Mouse (Mus musculus): ENCODE data around the gene Brpf1. TPM values are rescaled to one million over a fixed set of nuclear protein-coding genes. Genes with fewer than 3 reads are reported as not detected.

Brpf1 gene
- polyA plus RNA-seq, 1 experiment, result 21.7 TPM

DNA sequence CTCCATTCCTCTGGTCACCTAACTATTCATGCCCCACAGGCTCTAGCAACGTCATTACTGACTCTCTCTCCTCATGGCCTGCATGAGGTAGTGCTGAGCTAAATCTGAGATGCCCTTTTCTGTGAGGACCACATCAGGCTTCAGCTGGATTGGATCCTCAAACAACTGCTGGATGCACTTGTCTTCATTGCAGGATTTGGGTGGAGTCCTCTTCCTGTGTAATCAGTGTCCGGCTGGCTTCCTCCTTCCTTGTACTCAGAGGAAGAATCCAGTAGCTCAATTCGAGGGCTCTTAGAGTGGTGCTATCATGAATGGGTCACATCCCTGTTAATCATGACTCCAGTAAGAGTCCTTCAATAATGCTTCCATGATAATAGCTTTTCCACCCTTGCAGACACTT, 46.8 kb downstream of the Brpf1 start:
- DNase-seq (ENCODE audit: low read depth), result no peak

DNA sequence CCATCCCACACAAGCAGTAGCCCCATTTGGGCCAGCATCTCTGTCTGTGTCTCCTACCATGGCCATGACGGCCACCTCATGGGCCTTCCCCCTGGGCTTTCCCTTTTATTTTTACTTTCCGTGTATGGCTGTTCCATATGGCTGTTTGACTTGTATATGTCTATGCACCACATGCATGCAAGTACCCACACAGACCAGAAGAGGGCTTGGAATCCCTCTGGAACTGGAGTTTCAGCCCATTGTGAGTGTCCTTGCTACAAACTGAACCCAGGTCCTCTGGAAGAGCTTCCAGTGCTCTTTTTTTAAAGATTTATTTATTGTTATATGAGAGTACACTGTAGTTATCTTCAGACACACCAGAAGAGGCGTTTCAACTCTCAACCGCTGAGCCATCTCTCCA, 54.5 kb downstream of the Brpf1 start:
- no peak for DNase-seq (ENCODE audit: low read depth)

DNA sequence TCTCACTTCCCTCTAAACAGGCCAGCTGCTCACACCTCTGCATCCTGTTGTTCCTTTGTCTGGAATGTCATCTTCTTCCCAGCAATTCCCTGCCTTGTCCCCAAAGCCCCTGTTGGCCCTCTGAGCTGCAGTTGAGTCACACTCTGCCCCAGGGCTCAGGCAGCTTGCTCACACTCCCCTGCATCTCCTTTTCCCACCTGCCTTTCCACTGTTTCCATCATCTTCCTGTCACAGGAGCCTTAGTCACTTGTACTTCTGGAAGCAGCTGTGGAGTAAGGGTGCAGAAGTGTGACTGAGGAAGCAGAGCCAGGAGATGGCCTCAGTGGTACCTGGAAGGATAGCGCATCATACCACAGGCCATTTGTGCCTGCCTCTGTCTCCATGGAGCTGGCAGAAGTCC, 55.3 kb downstream of the Brpf1 start:
- no peak for DNase-seq (ENCODE audit: low read depth)

DNA sequence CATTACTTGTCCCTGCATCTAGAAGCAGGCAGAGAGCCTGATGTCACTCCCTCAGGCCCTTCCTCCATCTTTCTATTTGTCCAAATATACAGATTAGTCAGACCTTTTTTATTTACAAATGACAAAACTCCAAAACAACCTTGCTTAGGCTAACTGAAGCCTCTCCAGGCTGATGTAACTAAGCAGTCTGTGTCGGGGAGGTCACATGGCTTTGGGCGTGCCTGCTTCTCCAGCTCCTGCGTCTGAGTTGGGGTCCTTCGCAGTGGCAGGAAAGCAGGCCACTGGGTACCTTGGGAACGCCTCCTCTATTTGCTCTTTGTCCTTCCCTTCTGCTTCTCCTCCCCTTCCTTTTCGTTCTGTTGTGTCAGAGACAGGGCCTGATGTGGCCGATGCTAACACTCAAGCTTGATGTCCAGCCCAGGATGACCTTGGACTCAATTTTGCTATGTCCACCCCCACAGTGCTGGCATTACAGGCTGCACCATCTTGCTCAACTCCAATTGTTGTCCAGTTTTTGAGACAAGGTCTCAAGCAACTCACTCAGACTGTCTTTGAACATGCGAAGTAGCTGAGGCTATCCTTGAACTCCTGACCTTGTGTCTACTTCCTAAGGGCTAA, 57.7 kb downstream of the Brpf1 start:
- no peak for DNase-seq (ENCODE audit: low read depth)

DNA sequence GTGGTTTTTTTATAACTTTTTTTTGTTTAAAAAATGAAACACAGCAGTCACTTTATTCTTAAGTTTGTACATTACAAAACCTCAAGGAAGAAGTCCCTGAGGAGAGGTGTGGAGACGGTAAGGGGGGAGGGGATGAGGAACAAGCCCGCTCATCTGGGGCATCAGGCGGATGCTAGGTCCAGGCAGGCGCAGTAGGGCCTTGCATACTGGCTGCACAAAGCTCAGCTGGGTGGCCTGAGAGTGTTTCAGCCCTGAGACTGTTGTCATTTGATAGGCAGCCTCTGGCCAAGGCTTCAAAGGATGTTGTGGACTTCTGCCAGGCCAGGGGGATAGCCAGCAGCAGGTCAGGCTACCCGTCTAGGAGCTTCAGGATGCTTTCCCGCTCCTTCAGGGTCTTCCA, 59.7 kb downstream of the Brpf1 start:
- DNase-seq (ENCODE audit: low read depth), result no peak

DNA sequence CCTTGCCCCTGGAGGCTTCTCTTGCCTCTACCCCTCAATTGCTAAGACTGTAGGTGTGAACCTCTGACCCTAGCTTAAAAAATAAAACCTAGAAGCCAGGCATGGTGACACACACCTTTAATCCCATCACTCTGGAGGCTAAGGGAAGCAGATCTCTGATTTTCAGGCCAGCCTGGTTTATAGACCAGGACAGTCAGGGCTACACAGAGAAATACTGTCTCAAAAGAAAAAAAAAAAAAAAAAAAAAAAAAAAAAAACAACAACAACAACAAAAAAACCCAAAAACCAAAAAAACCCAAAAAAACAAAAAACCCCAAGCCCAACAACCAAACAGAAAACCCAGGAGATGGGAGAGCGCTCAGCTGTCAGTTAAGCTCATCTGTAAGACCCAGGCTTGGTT, 60.6 kb downstream of the Brpf1 start:
- DNase-seq (ENCODE audit: low read depth), result no peak

DNA sequence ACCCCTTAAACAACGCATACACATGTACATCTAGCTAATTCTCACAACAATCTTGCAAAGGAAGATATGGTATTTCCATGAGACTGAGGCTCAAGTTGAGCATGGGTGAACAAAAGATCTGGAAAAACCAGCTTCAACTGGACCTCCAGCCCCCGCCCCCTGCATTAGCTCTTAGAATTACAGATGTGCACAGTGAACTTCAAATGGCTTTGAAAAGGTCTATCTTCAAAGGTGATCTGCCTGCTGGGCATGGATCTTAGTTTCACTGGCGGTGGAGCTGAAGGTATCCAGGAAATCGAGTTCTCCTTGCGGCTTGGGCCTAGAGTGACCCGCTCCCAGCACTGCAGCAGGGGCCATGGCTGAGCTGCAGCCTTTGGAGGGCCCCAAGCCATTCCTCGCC, 61.2 kb downstream of the Brpf1 start:
- DNase-seq (ENCODE audit: low read depth), result no peak

DNA sequence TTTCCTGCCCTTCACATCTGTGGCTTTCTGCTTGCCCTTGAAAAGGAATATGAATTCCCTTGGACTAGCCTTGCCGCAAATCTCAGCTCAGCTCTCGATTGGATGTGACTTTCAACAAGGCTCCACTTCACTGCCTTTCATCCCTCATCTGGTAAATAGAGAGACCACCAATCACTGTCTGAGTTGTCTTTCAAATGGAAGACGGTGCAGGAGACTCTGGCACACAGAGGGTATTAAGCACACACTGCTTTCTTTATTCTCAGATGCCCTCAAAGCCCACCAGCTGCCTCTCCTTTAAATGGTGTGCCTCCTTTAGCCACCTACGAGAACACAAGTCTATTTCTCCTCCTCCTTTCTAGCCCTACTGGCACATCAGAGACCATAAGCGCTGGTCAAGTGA, 61.6 kb downstream of the Brpf1 start:
- no peak for DNase-seq (ENCODE audit: low read depth)

DNA sequence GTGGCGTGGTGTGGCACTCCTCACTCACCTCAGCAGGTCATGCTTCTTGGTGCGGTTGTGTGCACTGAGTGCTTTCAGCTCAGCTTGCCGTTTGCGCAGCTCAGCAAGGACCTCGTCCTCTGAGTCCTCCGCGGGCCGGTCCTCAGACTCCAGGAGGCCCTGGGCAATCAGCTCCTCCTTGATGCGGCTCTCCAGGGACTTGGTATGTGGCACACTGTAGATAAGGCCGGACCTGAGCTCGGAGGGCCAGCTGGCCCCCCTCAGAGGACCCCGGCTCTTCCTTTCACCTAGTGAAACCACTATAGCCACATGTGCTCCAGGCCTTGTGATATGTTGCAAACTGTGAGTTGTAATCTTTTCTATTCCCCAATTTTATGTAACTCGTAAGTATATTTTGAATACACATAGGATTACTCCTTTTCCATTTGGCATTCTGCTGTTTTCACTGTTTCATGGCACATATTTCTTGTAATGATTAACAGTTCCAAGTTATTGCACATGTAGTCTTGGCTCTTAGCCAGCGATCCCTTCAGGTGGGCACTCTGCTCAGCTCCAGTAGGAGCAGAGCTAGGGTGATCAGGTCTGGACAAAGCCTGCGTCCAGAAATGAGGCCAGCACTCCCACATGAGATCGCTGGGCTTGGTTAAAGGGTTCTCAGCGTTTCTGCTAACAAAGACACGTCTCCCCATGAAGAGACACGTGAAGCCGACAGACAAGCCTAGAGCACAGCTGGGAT, 63.4 kb downstream of the Brpf1 start:
- no peak for DNase-seq (ENCODE audit: low read depth)

DNA sequence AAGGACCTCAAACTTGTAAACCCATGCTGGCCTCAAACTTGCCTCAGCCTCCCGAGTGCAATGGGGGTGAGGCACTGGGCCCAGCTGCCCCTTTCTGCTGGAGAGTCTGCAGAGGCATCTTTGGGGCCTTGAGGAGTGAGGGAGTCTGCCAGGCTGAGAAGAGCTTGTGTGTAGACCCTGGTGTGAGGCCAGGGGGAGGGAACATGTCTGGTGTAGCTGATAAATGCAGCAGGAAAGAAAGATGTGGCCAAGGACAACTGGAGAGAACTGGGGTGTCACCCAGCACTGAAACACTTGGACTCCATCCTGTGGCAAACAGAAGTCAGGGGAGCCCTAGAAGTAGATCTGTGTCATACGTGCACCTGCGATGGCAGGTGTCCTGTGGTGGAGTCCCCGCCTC, 66.6 kb downstream of the Brpf1 start:
- DNase-seq (ENCODE audit: low read depth), result no peak

Other genes starting within 250 kb of the Brpf1 start
- gene Setd5, start 229.8 kb upstream of the Brpf1 start, polyA plus RNA-seq (2012; rRNA removed), result 35.3 and 39.0 TPM in 2 replicates
- 0.30 and 0.44 TPM in 2 replicates for gene Lhfpl4, start 111.8 kb upstream of the Brpf1 start, polyA plus RNA-seq (2012; rRNA removed)
- gene Mtmr14, start 69.3 kb upstream of the Brpf1 start, polyA plus RNA-seq (2012; rRNA removed), result 32.3 and 37.2 TPM in 2 replicates
- not detected in 2 replicates for gene Cpne9, start 24.8 kb upstream of the Brpf1 start, polyA plus RNA-seq (2012; rRNA removed)
- gene Ogg1, start 19.8 kb downstream of the Brpf1 start, polyA plus RNA-seq (2012; rRNA removed), result 20.4 and 30.5 TPM in 2 replicates
- 64.1 and 80.0 TPM in 2 replicates for gene Camk1, start 36.8 kb downstream of the Brpf1 start, polyA plus RNA-seq (2012; rRNA removed)
- 25.7 and 29.9 TPM in 2 replicates for gene Tada3, start 70.7 kb downstream of the Brpf1 start, polyA plus RNA-seq (2012; rRNA removed)
- gene Arpc4, start 71.0 kb downstream of the Brpf1 start, polyA plus RNA-seq (2012; rRNA removed), result 67.1 and 83.2 TPM in 2 replicates
- 11.0 and 11.8 TPM in 2 replicates for gene Ttll3, start 82.1 kb downstream of the Brpf1 start, polyA plus RNA-seq (2012; rRNA removed)
- gene Rpusd3, start 112.2 kb downstream of the Brpf1 start, polyA plus RNA-seq (2012; rRNA removed), result 81.4 and 99.3 TPM in 2 replicates
- 1,279 and 2,693 TPM in 2 replicates for gene Cidec, start 128.6 kb downstream of the Brpf1 start, polyA plus RNA-seq (2012; rRNA removed)
- 85.6 and 92.9 TPM in 2 replicates for gene Jagn1, start 135.4 kb downstream of the Brpf1 start, polyA plus RNA-seq (2012; rRNA removed)
- 18.2 and 18.9 TPM in 2 replicates for gene Il17re, start 151.3 kb downstream of the Brpf1 start, polyA plus RNA-seq (2012; rRNA removed)
- 43.9 and 50.2 TPM in 2 replicates for gene Il17rc, start 164.3 kb downstream of the Brpf1 start, polyA plus RNA-seq (2012; rRNA removed)
- gene Creld1, start 176.2 kb downstream of the Brpf1 start, polyA plus RNA-seq (2012; rRNA removed), result 34.7 and 37.4 TPM in 2 replicates
- gene Prrt3, start 194.8 kb downstream of the Brpf1 start, polyA plus RNA-seq (2012; rRNA removed), result 0.09 TPM in 1 of 2 replicates, not detected in the other
- 61.9 and 71.6 TPM in 2 replicates for gene Emc3, start 224.5 kb downstream of the Brpf1 start, polyA plus RNA-seq (2012; rRNA removed)
- 1.0 and 1.2 TPM in 2 replicates for gene Fancd2, start 224.5 kb downstream of the Brpf1 start, polyA plus RNA-seq (2012; rRNA removed)